Mouse (Mus musculus) spleen, adult 2 months (tissue): ENCODE data around the gene Hsf5. TPM values are rescaled to one million over a fixed set of nuclear protein-coding genes. Genes with fewer than 3 reads are reported as not detected.

Experiments
- DNase-seq, 2 experiments: peaks; one replicate each; pipeline versions ENCODE4 v3.0.0 to v3.0.0-alpha.2; 2012 to 2021; ENCODE audit warnings: low spot score in 2 of 2, low read depth in 1 of 2
- H3K27ac ChIP-seq: fragments of 200-500 bp; 2 replicates; pipeline ENCODE4 v1.5.1; 2012; ENCODE audit warnings: low read length, inconsistent platforms; ENCODE audit not compliant: insufficient read depth
- H3K27me3 ChIP-seq: fragments of 200-500 bp; 2 replicates; pipeline ENCODE4 v1.6.1; 2012; ENCODE audit warnings: mild to moderate bottlenecking, moderate library complexity, low read length, inconsistent platforms; ENCODE audit not compliant: control insufficient read depth, insufficient read depth
- H3K36me3 ChIP-seq: fragments of 200-500 bp; 2 replicates; pipeline ENCODE4 v1.6.1; 2012; ENCODE audit warnings: mild to moderate bottlenecking, low read length, inconsistent platforms; ENCODE audit not compliant: control insufficient read depth, insufficient read depth
- H3K4me1 ChIP-seq: fragments of 200-500 bp; 2 replicates; pipeline ENCODE4 v1.6.1; 2011; ENCODE audit warnings: inconsistent platforms; ENCODE audit not compliant: control insufficient read depth, insufficient read depth, insufficient read length
- H3K4me3 ChIP-seq: fragments of 200-500 bp; 2 replicates; pipeline ENCODE4 v1.5.1; 2011; ENCODE audit warnings: mild to moderate bottlenecking, inconsistent platforms; ENCODE audit not compliant: insufficient read depth, insufficient read length; ENCODE audit errors: extremely low read depth
- CTCF ChIP-seq: fragments of 200-500 bp; IDR thresholded peaks from 2 replicates; pipeline ENCODE4 v1.5.1; 2011; ENCODE audit warnings: mild to moderate bottlenecking, inconsistent platforms; ENCODE audit not compliant: insufficient read depth, insufficient read length, insufficient replicate concordance; ENCODE audit errors: extremely low read depth
- POLR2A ChIP-seq: fragments of 200-500 bp; IDR thresholded peaks from 2 replicates; pipeline ENCODE4 v1.6.1; 2011; ENCODE audit warnings: low read depth, low read length, inconsistent platforms
- WGBS: fragments of 180-500 bp; shearing (Covaris S2); methylation state at CpG from one replicate; pipeline ENCODE4 v1.1.7; 2018; 5-methylcytosine and 5-hydroxymethylcytosine counted together
- polyA plus RNA-seq: library from polyadenylated mRNA; depleted of rRNA; stranded (reverse); fragments of >200 nt; gene quantifications from 2 replicates; pipeline ENCODE4 v1.2.3, GENCODE M21; 2012

The Hsf5 gene
- polyA plus RNA-seq, 1 experiment = 0.01 TPM

- H3K27ac ChIP-seq = no peak overlapping the region
- H3K36me3 ChIP-seq = no peaks in the 10 kb centered on the region
- peaks cover 1% of the 10 kb centered on the region; the same call in 1 of the 2 replicates for H3K27me3 ChIP-seq
- H3K4me3 ChIP-seq = no peak overlapping the region; the same call in 1 of the 2 replicates
- no peak for TF ChIP-seq CTCF
- TF ChIP-seq POLR2A = no peak
- WGBS = 90% methylated on average over 12 of the region's 12 CpGs
- H3K4me1 ChIP-seq = no peaks in the 10 kb centered on the region
- DNase-seq = no peak
Observed at GRCm38 (mm10) chr11:87664521-87664920, 47.6 kb downstream of the Hsf5 start.

- TF ChIP-seq CTCF (no peak), POLR2A (no peak)
- Histone ChIP-seq H3K27ac (no peak overlapping the region), H3K27me3 (peaks cover 1% of the 10 kb centered on the region; the same call in 1 of the 2 replicates), H3K4me3 (no peak overlapping the region), H3K4me1 (no peaks in the 10 kb centered on the region), H3K36me3 (no peaks in the 10 kb centered on the region)
- 87% methylated on average over 6 of the region's 6 CpGs for WGBS
- DNase-seq = no peak
Observed at GRCm38 (mm10) chr11:87665224-87665623, 48.3 kb downstream of the Hsf5 start.

- no peaks in the 10 kb centered on the region for H3K36me3 ChIP-seq
- peaks cover 1% of the 10 kb centered on the region; the same call in 1 of the 2 replicates for H3K27me3 ChIP-seq
- 83% methylated on average over 2 of the region's 2 CpGs for WGBS
- no peak overlapping the region for H3K27ac ChIP-seq
- no peak for TF ChIP-seq POLR2A
- TF ChIP-seq CTCF = no peak
- no peaks in the 10 kb centered on the region for H3K4me1 ChIP-seq
- DNase-seq = no peak
- no peak overlapping the region for H3K4me3 ChIP-seq
Observed at GRCm38 (mm10) chr11:87665658-87666057, 48.7 kb downstream of the Hsf5 start.

GRCm38 (mm10) chr11:87666256-87667035 is 49.5 kb downstream of the Hsf5 start:
- H3K4me3 ChIP-seq = no peak overlapping the region; the same call in 1 of the 2 replicates
- WGBS = 74% methylated on average over 12 of the region's 12 CpGs
- no peak overlapping the region for H3K27ac ChIP-seq
- no peaks in the 10 kb centered on the region for H3K36me3 ChIP-seq
- H3K4me1 ChIP-seq = no peaks in the 10 kb centered on the region
- H3K27me3 ChIP-seq = peaks cover 1% of the 10 kb centered on the region; the same call in 1 of the 2 replicates
- no peak for TF ChIP-seq CTCF
- TF ChIP-seq POLR2A = no peak
- DNase-seq = no peak

GRCm38 (mm10) chr11:87667107-87668090 is 50.4 kb downstream of the Hsf5 start:
- Histone ChIP-seq H3K36me3 (no peaks in the 10 kb centered on the region), H3K27ac (no peak overlapping the region), H3K4me1 (no peaks in the 10 kb centered on the region), H3K4me3 (no peak overlapping the region), H3K27me3 (peaks cover 1% of the 10 kb centered on the region; the same call in 1 of the 2 replicates)
- DNase-seq = no peak
- WGBS = 56% methylated on average over 4 of the region's 4 CpGs
- TF ChIP-seq CTCF (no peak), POLR2A (no peak)

GRCm38 (mm10) chr11:87673282-87673681 is 56.3 kb downstream of the Hsf5 start:
- H3K4me3 ChIP-seq = no peak overlapping the region
- no peak for TF ChIP-seq CTCF
- no peaks in the 10 kb centered on the region; the same call in 1 of the 2 replicates for H3K27me3 ChIP-seq
- no peak overlapping the region for H3K27ac ChIP-seq
- no peak for DNase-seq
- H3K4me1 ChIP-seq = no peaks in the 10 kb centered on the region
- no peaks in the 10 kb centered on the region for H3K36me3 ChIP-seq
- 92% methylated on average over 1 of the region's 1 CpGs for WGBS
